Mouse (Mus musculus) hindbrain, embryonic 14.5 days (tissue): ENCODE measurements around the gene Zbtb48. TPM values are rescaled to one million over a fixed set of nuclear protein-coding genes. Genes with fewer than 3 reads are reported as not detected.

Experiments
- ATAC-seq: fragments of 200-750 bp; cut with Nextera tagmentation; 2 replicates; pipeline ENCODE4 v1.8.0; 2017; ENCODE audit warnings: moderate number of reproducible peaks, mild to moderate bottlenecking, moderate TSS enrichment, moderate library complexity; ENCODE audit not compliant: low FRiP score
- DNase-seq: peaks from one replicate; pipeline ENCODE4 v3.0.0-alpha.2; 2015; ENCODE audit warnings: low spot score
- H3K27ac ChIP-seq: fragments of 300-500 bp; sonication (generic); 2 replicates; pipeline ENCODE4 v1.5.1; 2014; ENCODE audit warnings: mild to moderate bottlenecking, moderate library complexity
- H3K27me3 ChIP-seq: fragments of 300-500 bp; sonication (generic); 2 replicates; pipeline ENCODE4 v1.6.1; 2014; ENCODE audit warnings: mild to moderate bottlenecking, low read length, mixed read lengths; ENCODE audit not compliant: control insufficient read depth, insufficient read depth
- H3K36me3 ChIP-seq: fragments of 300-500 bp; sonication (generic); replicated peaks from 2 replicates; pipeline ENCODE4 v1.6.1; 2014; ENCODE audit not compliant: control insufficient read depth, insufficient read depth
- H3K4me1 ChIP-seq: fragments of 300-500 bp; sonication (generic); replicated peaks from 2 replicates; pipeline ENCODE4 v1.6.1; 2014; ENCODE audit warnings: antibody characterized with exemption, low read length, mixed read lengths; ENCODE audit not compliant: control insufficient read depth, insufficient read depth
- H3K4me2 ChIP-seq: fragments of 300-500 bp; sonication (generic); replicated peaks from 2 replicates; pipeline ENCODE4 v1.6.1; 2014; ENCODE audit warnings: mild to moderate bottlenecking, moderate library complexity
- H3K4me3 ChIP-seq: fragments of 300-500 bp; sonication (generic); replicated peaks from 2 replicates; pipeline ENCODE4 v1.5.1; 2014; ENCODE audit warnings: mild to moderate bottlenecking, low read length
- H3K9ac ChIP-seq: fragments of 300-500 bp; sonication (generic); 2 replicates; pipeline ENCODE4 v1.6.1; 2014
- H3K9me3 ChIP-seq: fragments of 300-500 bp; sonication (generic); 2 replicates; pipeline ENCODE4 v1.6.1; 2016; ENCODE audit warnings: low read length; ENCODE audit not compliant: control insufficient read depth
- WGBS: fragments of 180-500 bp; shearing (Covaris S2); extraction: QIAGEN DNeasy Blood & Tissue Kit; methylation state at CpG from one replicate; pipeline ENCODE4 v1.1.7; 2014; 5-methylcytosine and 5-hydroxymethylcytosine counted together
- polyA plus RNA-seq: library from polyadenylated mRNA; unstranded; fragments of >200 nt; fragmentation: Nextera tagmentation; extraction: Ambion mirVana; gene quantifications from 2 replicates; pipeline ENCODE4 v1.2.1, GENCODE M21; 2014

Gene Zbtb48
- polyA plus RNA-seq, 1 experiment from 2014 or later = 19.1 TPM

- 94% methylated on average over 21 of the region's 21 CpGs for WGBS
- H3K4me1 ChIP-seq = peaks cover 2% of the 10 kb centered on the region; the same call in 1 of the 2 replicates
- H3K4me3 ChIP-seq = no peak overlapping the region
- H3K9ac ChIP-seq = no peak overlapping the region
- H3K4me2 ChIP-seq = no peak overlapping the region
- H3K27me3 ChIP-seq = no peaks in the 10 kb centered on the region
- no peak for ATAC-seq
- H3K27ac ChIP-seq = no peak overlapping the region
- peaks cover 69% of the 10 kb centered on the region for H3K36me3 ChIP-seq
- DNase-seq = no peak
- no peaks in the 10 kb centered on the region for H3K9me3 ChIP-seq
These were observed 7.4 kb downstream of the Zbtb48 start for GRCm38 (mm10) chr4:152020024-152020423.

- Histone ChIP-seq H3K27me3 (no peaks in the 10 kb centered on the region), H3K27ac (no peak overlapping the region), H3K36me3 (peaks cover 63% of the 10 kb centered on the region), H3K4me3 (no peak overlapping the region), H3K4me2 (no peak overlapping the region), H3K9me3 (no peaks in the 10 kb centered on the region), H3K9ac (no peak overlapping the region), H3K4me1 (no peaks in the 10 kb centered on the region)
- 91% methylated on average over 6 of the region's 6 CpGs for WGBS
- DNase-seq (no peak), ATAC-seq (no peak)
These were observed 8.4 kb downstream of the Zbtb48 start for GRCm38 (mm10) chr4:152019073-152019472.

GRCm38 (mm10) chr4:152013036-152013813 lies 14.2 kb downstream of the Zbtb48 start:
- Histone ChIP-seq H3K36me3 (peaks cover 17% of the 10 kb centered on the region), H3K27me3 (peaks cover 17% of the 10 kb centered on the region), H3K9me3 (no peaks in the 10 kb centered on the region), H3K27ac (no peak overlapping the region), H3K9ac (no peak overlapping the region), H3K4me3 (no peak overlapping the region), H3K4me1 (peaks cover 24% of the 10 kb centered on the region), H3K4me2 (no peak overlapping the region)
- no peak for ATAC-seq
- no peak for DNase-seq
- 88% methylated on average over 12 of the region's 12 CpGs for WGBS

- 92% methylated on average over 16 of the region's 16 CpGs for WGBS
- no peak overlapping the region for H3K4me3 ChIP-seq
- H3K4me1 ChIP-seq = peaks cover 29% of the 10 kb centered on the region
- H3K9ac ChIP-seq = no peak overlapping the region
- ATAC-seq = no peak
- no peak overlapping the region for H3K27ac ChIP-seq
- no peaks in the 10 kb centered on the region for H3K9me3 ChIP-seq
- DNase-seq = no peak
- H3K4me2 ChIP-seq = no peak overlapping the region
- peaks cover 27% of the 10 kb centered on the region for H3K27me3 ChIP-seq
- peaks cover 17% of the 10 kb centered on the region for H3K36me3 ChIP-seq
These were observed 15.4 kb downstream of the Zbtb48 start for GRCm38 (mm10) chr4:152012109-152012508.

- H3K9ac ChIP-seq = no peak overlapping the region
- DNase-seq = no peak
- H3K9me3 ChIP-seq = no peaks in the 10 kb centered on the region
- H3K4me1 ChIP-seq = peaks cover 29% of the 10 kb centered on the region
- peaks cover 13% of the 10 kb centered on the region for H3K36me3 ChIP-seq
- H3K4me2 ChIP-seq = peak overlapping the region; percentile 100
- ATAC-seq = no peak
- WGBS = 81% methylated on average over 8 of the region's 8 CpGs
- peaks cover 36% of the 10 kb centered on the region for H3K27me3 ChIP-seq
- H3K4me3 ChIP-seq = peak overlapping the region; percentile 65
- H3K27ac ChIP-seq = no peak overlapping the region
These were observed 16.2 kb downstream of the Zbtb48 start for GRCm38 (mm10) chr4:152011171-152011760.

- Histone ChIP-seq H3K9me3 (no peaks in the 10 kb centered on the region), H3K4me3 (peak overlapping the region; percentile 65), H3K36me3 (peaks cover 10% of the 10 kb centered on the region), H3K4me1 (peaks cover 29% of the 10 kb centered on the region), H3K4me2 (peak overlapping the region; percentile 100), H3K9ac (peak overlapping the region; percentile 67; the same call in 1 of the 2 replicates), H3K27ac (no peak overlapping the region), H3K27me3 (peaks cover 37% of the 10 kb centered on the region)
- WGBS = 9% methylated on average over 13 of the region's 13 CpGs
- ATAC-seq (no peak), DNase-seq (no peak)
These were observed 16.8 kb downstream of the Zbtb48 start for GRCm38 (mm10) chr4:152010707-152011134.

- DNase-seq = no peak
- H3K4me1 ChIP-seq = peaks cover 29% of the 10 kb centered on the region
- no peak for ATAC-seq
- 3% methylated on average over 10 of the region's 10 CpGs for WGBS
- peaks cover 37% of the 10 kb centered on the region for H3K27me3 ChIP-seq
- H3K9me3 ChIP-seq = no peaks in the 10 kb centered on the region
- H3K36me3 ChIP-seq = peaks cover 5% of the 10 kb centered on the region
- H3K4me3 ChIP-seq = peak overlapping the region; percentile 65
- H3K27ac ChIP-seq = no peak overlapping the region
- H3K9ac ChIP-seq = peak overlapping the region; percentile 67
- H3K4me2 ChIP-seq = peak overlapping the region; percentile 100
These were observed 17.3 kb downstream of the Zbtb48 start for GRCm38 (mm10) chr4:152010091-152010706.

GRCm38 (mm10) chr4:152009076-152010051 lies 18.1 kb downstream of the Zbtb48 start:
- peak; percentile 46 for DNase-seq
- peaks cover 37% of the 10 kb centered on the region for H3K27me3 ChIP-seq
- peak overlapping the region; percentile 100 for H3K4me2 ChIP-seq
- peaks cover 3% of the 10 kb centered on the region; the same call in 1 of the 2 replicates for H3K36me3 ChIP-seq
- peak; percentile 77 for ATAC-seq
- H3K27ac ChIP-seq = peak overlapping the region; percentile 77
- H3K4me3 ChIP-seq = peak overlapping the region; percentile 65
- peaks cover 29% of the 10 kb centered on the region for H3K4me1 ChIP-seq
- peak overlapping the region; percentile 67 for H3K9ac ChIP-seq
- no peaks in the 10 kb centered on the region for H3K9me3 ChIP-seq
- under 1% methylated on average over 113 of the region's 115 CpGs for WGBS
